Mouse (Mus musculus): ENCODE results near the gene Pfdn2. TPM values are rescaled to one million over a fixed set of nuclear protein-coding genes. Genes with fewer than 3 reads are reported as not detected.

Gene Pfdn2
- 90.2 TPM for polyA plus RNA-seq (2014; fragmentation: Illumina TruSeq; extraction: RNeasy Lipid Tissue Mini Kit (QIAGEN cat#74804); ENCODE audit: low read depth, low replicate concordance)

GRCm38 (mm10) chr1:171345225-171346094 is at the start of gene Pfdn2, which contains the start of gene Nit1:
Gene Pfdn2 (plus strand): TSS chr1:171345670.
Gene Nit1 (minus strand): TSS chr1:171345646.

GRCm38 (mm10) chr1:171328839-171329432 is 16.5 kb upstream of the Pfdn2 start, which contains the start of gene Dedd:
Gene Dedd (plus strand): TSS chr1:171329145.

GRCm38 (mm10) chr1:171360656-171361055 is 15.2 kb downstream of the Pfdn2 start, which contains the start of gene Klhdc9:
Gene Klhdc9 (minus strand): TSS chr1:171360798.

GRCm38 (mm10) chr1:171369845-171370556 is 24.5 kb downstream of the Pfdn2 start, which contains the start of gene Nectin4:
Gene Nectin4 (plus strand): TSS chr1:171370099.

GRCm38 (mm10) chr1:171388376-171389102 is 43.1 kb downstream of the Pfdn2 start, which contains the start of gene Arhgap30:
Gene Arhgap30 (plus strand): TSS chr1:171388954.

Other genes starting within 250 kb of the Pfdn2 start
- 1.6 TPM for gene Cfap126, start 231.8 kb upstream of the Pfdn2 start, polyA plus RNA-seq (2014; fragmentation: Illumina TruSeq; extraction: RNeasy Lipid Tissue Mini Kit (QIAGEN cat#74804); ENCODE audit: low read depth, low replicate concordance)
- gene Sdhc, start 195.1 kb upstream of the Pfdn2 start, polyA plus RNA-seq (2014; fragmentation: Illumina TruSeq; extraction: RNeasy Lipid Tissue Mini Kit (QIAGEN cat#74804); ENCODE audit: low read depth, low replicate concordance) = 513 TPM
- gene Mpz, start 195.0 kb upstream of the Pfdn2 start, polyA plus RNA-seq (2014; fragmentation: Illumina TruSeq; extraction: RNeasy Lipid Tissue Mini Kit (QIAGEN cat#74804); ENCODE audit: low read depth, low replicate concordance) = 1.1 TPM
- 383 TPM for gene Pcp4l1, start 149.4 kb upstream of the Pfdn2 start, polyA plus RNA-seq (2014; fragmentation: Illumina TruSeq; extraction: RNeasy Lipid Tissue Mini Kit (QIAGEN cat#74804); ENCODE audit: low read depth, low replicate concordance)
- 0.16 TPM for gene Nr1i3, start 131.7 kb upstream of the Pfdn2 start, polyA plus RNA-seq (2014; fragmentation: Illumina TruSeq; extraction: RNeasy Lipid Tissue Mini Kit (QIAGEN cat#74804); ENCODE audit: low read depth, low replicate concordance)
- 90.3 TPM for gene Tomm40l, start 123.2 kb upstream of the Pfdn2 start, polyA plus RNA-seq (2014; fragmentation: Illumina TruSeq; extraction: RNeasy Lipid Tissue Mini Kit (QIAGEN cat#74804); ENCODE audit: low read depth, low replicate concordance)
- gene Apoa2, start 120.6 kb upstream of the Pfdn2 start, polyA plus RNA-seq (2014; fragmentation: Illumina TruSeq; extraction: RNeasy Lipid Tissue Mini Kit (QIAGEN cat#74804); ENCODE audit: low read depth, low replicate concordance) = 18.8 TPM
- 22.5 TPM for gene Fcer1g, start 111.3 kb upstream of the Pfdn2 start, polyA plus RNA-seq (2014; fragmentation: Illumina TruSeq; extraction: RNeasy Lipid Tissue Mini Kit (QIAGEN cat#74804); ENCODE audit: low read depth, low replicate concordance)
- gene Adamts4, start 95.2 kb upstream of the Pfdn2 start, polyA plus RNA-seq (2014; fragmentation: Illumina TruSeq; extraction: RNeasy Lipid Tissue Mini Kit (QIAGEN cat#74804); ENCODE audit: low read depth, low replicate concordance) = 0.86 TPM
- gene Ndufs2, start 94.3 kb upstream of the Pfdn2 start, polyA plus RNA-seq (2014; fragmentation: Illumina TruSeq; extraction: RNeasy Lipid Tissue Mini Kit (QIAGEN cat#74804); ENCODE audit: low read depth, low replicate concordance) = 1,308 TPM
- 19.0 TPM for gene B4galt3, start 75.3 kb upstream of the Pfdn2 start, polyA plus RNA-seq (2014; fragmentation: Illumina TruSeq; extraction: RNeasy Lipid Tissue Mini Kit (QIAGEN cat#74804); ENCODE audit: low read depth, low replicate concordance)
- 28.1 TPM for gene Ppox, start 64.5 kb upstream of the Pfdn2 start, polyA plus RNA-seq (2014; fragmentation: Illumina TruSeq; extraction: RNeasy Lipid Tissue Mini Kit (QIAGEN cat#74804); ENCODE audit: low read depth, low replicate concordance)
- 27.0 TPM for gene Usp21, start 57.7 kb upstream of the Pfdn2 start, polyA plus RNA-seq (2014; fragmentation: Illumina TruSeq; extraction: RNeasy Lipid Tissue Mini Kit (QIAGEN cat#74804); ENCODE audit: low read depth, low replicate concordance)
- gene Ufc1, start 50.6 kb upstream of the Pfdn2 start, polyA plus RNA-seq (2014; fragmentation: Illumina TruSeq; extraction: RNeasy Lipid Tissue Mini Kit (QIAGEN cat#74804); ENCODE audit: low read depth, low replicate concordance) = 94.8 TPM
- gene Dedd, start 16.5 kb upstream of the Pfdn2 start, polyA plus RNA-seq (2014; fragmentation: Illumina TruSeq; extraction: RNeasy Lipid Tissue Mini Kit (QIAGEN cat#74804); ENCODE audit: low read depth, low replicate concordance) = 29.9 TPM
- gene Nit1, start within 50 bp of the Pfdn2 start, polyA plus RNA-seq (2014; fragmentation: Illumina TruSeq; extraction: RNeasy Lipid Tissue Mini Kit (QIAGEN cat#74804); ENCODE audit: low read depth, low replicate concordance) = 45.2 TPM
- not detected for gene Klhdc9, start 15.1 kb downstream of the Pfdn2 start, polyA plus RNA-seq (2014; fragmentation: Illumina TruSeq; extraction: RNeasy Lipid Tissue Mini Kit (QIAGEN cat#74804); ENCODE audit: low read depth, low replicate concordance)
- 0.47 TPM for gene Nectin4, start 24.4 kb downstream of the Pfdn2 start, polyA plus RNA-seq (2014; fragmentation: Illumina TruSeq; extraction: RNeasy Lipid Tissue Mini Kit (QIAGEN cat#74804); ENCODE audit: low read depth, low replicate concordance)
- gene Arhgap30, start 43.3 kb downstream of the Pfdn2 start, polyA plus RNA-seq (2014; fragmentation: Illumina TruSeq; extraction: RNeasy Lipid Tissue Mini Kit (QIAGEN cat#74804); ENCODE audit: low read depth, low replicate concordance) = 3.0 TPM
- gene Usf1, start 65.6 kb downstream of the Pfdn2 start, polyA plus RNA-seq (2014; fragmentation: Illumina TruSeq; extraction: RNeasy Lipid Tissue Mini Kit (QIAGEN cat#74804); ENCODE audit: low read depth, low replicate concordance) = 34.5 TPM
- 3.4 TPM for gene Tstd1, start 73.2 kb downstream of the Pfdn2 start, polyA plus RNA-seq (2014; fragmentation: Illumina TruSeq; extraction: RNeasy Lipid Tissue Mini Kit (QIAGEN cat#74804); ENCODE audit: low read depth, low replicate concordance)
- gene F11r, start 91.9 kb downstream of the Pfdn2 start, polyA plus RNA-seq (2014; fragmentation: Illumina TruSeq; extraction: RNeasy Lipid Tissue Mini Kit (QIAGEN cat#74804); ENCODE audit: low read depth, low replicate concordance) = 41.0 TPM
- gene Alyref2, start 157.8 kb downstream of the Pfdn2 start, polyA plus RNA-seq (2014; fragmentation: Illumina TruSeq; extraction: RNeasy Lipid Tissue Mini Kit (QIAGEN cat#74804); ENCODE audit: low read depth, low replicate concordance) = 3.7 TPM
- gene Itln1, start 189.6 kb downstream of the Pfdn2 start, polyA plus RNA-seq (2014; fragmentation: Illumina TruSeq; extraction: RNeasy Lipid Tissue Mini Kit (QIAGEN cat#74804); ENCODE audit: low read depth, low replicate concordance) = not detected
- 0.45 TPM for gene Cd244a, start 213.5 kb downstream of the Pfdn2 start, polyA plus RNA-seq (2014; fragmentation: Illumina TruSeq; extraction: RNeasy Lipid Tissue Mini Kit (QIAGEN cat#74804); ENCODE audit: low read depth, low replicate concordance)

Data from heart, adult 10 weeks (tissue).